Mouse (Mus musculus): ENCODE results near the gene 4931428L18Rik.

DNA sequence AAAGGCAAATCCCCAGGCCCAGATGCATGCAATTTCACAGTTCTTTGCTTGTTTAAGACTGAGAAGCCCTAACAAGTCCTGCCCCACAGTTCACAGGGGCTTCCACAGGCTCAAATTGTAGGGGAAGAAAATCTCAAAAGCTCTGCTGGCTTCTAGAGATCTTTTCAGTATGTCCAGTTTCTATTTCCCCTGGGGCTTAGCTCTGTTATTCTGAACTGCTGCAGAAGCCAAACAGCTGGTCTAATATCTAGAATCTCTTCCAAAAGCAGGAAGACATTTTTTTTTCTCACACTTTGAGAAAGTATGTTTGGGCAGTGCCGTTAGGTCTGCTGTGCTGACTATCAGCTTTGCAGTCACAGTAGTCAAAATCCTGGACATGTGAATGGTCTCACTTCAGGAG lies 7.7 kb downstream of the 4931428L18Rik start:
- TF ChIP-seq CTCF (IDR thresholded peaks at IDR 0.05; ENCODE audit: borderline replicate concordance, insufficient read depth, low read length) (no peak), POLR2A (IDR thresholded peaks at IDR 0.05; ENCODE audit: low read depth, low read length) (no peak)

All from embryonic fibroblast, embryonic 13.5 days (primary cell).